Mouse (Mus musculus) naive thymus-derived CD4-positive, alpha-beta T cell, adult 2 months (primary cell): ENCODE measurements around the gene Dgki.

Experiments used
- DNase-seq: peaks from one replicate; pipeline ENCODE4 v3.0.0-alpha.2; 2011; ENCODE audit warnings: low read depth

The Dgki gene

DNA sequence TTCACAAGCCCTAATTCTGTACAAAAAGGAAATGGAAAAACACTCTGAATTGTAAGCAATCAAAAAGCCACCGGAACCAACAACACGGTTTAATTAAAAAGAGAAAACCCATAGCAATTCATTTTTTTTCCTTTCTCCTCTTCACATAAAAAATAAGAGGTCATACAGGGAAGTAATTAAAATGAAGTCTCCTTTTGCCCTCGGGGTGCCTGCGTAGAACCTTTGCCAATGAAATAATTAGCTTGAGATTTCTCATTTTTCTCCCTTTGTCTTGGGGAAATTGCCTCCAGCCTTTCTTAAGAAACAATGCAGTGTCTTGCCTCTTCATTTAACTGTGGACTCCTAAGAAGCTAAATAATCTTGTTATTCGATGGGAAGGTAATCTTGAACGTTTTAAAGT, 388.4 kb downstream of the Dgki start:
- no peak for DNase-seq

DNA sequence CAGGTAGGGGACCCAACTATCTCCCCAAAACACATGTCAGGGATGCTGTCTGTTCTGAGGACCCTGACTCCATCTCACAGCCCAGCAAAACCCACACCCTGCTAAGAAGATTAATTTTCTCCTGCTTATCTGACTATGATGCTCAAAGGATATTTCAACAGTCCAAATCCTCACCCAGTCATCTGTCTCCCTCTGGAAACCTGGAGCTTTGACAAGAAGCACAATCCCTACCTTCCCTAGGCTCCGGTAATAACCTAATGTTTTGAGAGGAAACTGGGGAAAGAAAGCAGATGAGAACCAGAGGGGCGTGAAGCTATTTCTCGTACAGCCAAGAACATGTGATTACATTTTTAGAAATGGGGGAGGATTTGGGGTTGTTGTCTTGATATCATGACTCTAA, 392.8 kb downstream of the Dgki start:
- DNase-seq: no peak

DNA sequence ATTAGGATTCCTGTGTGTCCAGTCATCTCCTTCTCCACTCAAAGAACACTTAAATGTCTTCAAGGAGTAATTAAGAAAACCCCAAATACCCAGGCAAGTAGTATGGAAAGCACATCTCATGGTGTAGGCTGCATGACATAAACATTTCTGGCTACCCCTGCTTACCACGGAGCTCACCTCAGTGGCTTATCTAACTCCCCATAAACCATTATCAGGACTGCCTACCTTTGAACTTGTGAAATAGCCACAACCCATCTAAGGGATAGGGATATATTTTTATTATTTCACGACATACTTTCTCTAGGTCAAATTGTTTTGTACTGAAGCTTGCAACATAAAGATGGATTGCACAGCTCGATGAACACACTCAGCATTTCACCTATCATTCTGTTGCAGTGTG, 394.0 kb downstream of the Dgki start:
- DNase-seq: no peak

DNA sequence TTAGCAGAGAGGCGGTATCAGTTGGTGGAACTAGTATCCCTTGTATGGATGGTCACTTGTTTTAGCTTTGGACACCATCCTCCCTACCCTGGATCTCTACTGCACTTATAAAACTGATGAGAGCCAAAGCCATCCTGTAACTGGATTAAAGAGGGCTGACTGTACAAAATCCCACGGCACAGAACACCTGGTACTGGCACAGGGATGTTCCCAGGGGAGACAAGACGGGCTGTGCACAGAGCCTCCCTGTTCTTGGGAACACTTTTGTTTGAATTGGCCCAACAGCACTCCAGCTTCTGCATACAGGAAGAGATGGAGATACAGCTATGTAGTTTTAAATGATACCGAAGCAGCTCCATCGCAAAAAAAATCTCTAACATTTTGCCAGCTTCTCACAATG, 395.1 kb downstream of the Dgki start:
- DNase-seq: no peak

DNA sequence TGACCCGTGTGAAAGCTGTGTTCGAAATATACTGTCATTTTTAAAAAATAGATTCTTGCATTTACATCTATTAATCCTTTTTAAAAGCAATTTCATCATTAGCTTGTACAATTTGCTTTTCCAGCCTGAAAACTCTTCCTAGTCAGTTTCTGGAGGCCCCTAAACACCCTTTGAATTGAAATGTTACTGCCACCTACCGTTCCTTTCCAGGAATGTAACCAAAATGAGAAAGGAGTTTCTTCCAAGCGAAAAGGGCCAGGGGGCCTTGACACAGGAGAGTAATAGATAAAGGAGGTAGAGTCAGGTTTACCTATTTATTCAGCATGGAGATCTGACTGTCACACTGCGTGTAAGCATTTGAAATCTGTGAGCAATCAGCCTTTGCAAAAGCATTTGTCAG, 396.2 kb downstream of the Dgki start:
- no peak for DNase-seq

DNA sequence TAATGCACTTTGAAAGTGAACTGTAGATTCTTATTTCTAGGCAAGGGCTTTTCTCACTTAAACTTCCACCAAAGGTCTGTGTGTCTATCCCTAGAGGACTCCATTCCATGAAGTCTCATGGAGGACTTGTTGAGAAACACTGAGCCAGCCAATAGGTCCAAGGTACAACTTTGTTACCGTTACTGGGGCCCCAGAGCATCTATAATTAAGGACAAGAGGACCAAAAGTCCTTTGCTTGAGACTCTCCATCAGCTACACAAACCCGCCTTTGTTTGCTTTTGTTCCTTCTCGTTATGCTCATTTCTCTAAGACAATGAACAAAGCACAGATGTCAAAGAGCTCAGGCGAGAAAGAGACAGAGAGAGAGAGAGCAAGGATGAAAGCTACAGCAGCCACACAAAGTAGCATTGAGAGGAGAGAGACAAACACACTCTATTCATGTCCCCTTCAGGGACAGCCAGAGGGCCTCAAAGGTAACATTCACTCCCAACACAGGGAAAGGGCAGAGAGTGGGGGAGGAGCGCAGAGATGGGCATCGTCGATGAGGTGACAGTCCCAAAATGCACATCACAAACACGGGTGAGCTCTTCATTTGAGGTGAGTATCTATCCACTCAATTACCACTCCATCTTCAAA, 396.7 kb downstream of the Dgki start:
- DNase-seq: no peak

DNA sequence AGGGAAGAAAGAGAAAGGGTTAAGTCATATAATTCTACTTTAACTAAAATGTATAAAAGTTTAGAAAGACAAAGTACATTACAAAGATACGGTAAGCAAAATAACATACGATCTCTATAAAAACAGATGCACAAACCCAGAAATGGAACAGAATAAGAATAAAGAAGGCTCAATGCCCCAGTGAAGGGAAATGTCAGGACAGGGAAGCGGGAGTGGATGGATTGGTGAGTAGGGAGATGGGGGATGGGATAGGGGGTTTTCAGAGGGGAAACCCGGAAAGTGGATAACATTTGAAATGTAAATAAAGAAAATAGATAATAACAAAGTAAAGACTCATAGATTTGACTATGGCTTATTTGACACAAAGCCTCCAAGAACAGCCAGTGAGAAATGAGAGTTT, 400.1 kb downstream of the Dgki start:
- no peak for DNase-seq

DNA sequence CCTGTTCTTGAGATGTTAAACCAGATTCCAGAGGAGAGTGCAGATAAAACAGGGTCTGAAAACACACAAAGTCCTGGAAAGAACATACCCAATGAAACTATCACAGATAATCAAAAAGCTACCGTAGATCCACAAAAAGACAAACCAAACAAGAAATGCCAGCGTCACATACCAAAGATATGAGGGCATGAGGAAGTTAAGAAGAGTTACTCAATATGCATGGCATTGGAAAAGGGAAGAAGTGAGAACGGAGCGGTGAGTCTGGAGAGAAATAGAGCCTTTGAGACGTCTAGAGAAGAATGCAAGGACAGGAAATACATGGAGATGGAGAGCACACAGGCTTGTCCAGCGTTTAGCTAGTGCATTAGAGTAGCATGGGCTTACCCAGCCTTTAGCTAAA, 401.6 kb downstream of the Dgki start:
- no peak for DNase-seq

DNA sequence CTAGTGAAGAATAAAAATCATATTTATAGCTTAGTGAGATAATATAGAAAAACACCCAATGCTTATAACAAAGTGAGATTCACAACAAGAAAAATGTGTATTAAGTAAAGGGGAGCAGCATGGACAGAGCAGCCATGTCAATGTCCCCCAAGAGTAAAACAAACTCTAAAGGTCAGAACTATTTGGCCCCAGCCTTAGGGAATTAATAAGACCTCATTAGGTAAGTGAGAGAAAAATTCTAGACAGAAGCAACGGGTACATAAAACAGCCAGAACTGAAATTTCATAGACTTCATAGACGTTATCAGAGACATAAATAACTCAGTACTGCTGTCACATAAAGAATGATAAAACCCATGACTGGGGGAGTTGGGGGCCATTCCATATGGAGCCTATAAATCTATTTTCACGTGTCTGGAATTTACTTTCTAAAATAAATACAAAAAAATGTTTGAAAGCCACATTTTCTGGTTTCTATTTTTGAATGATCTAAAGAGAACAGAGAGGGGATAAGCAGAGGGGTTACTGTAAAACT, 402.3 kb downstream of the Dgki start:
- DNase-seq: no peak

DNA sequence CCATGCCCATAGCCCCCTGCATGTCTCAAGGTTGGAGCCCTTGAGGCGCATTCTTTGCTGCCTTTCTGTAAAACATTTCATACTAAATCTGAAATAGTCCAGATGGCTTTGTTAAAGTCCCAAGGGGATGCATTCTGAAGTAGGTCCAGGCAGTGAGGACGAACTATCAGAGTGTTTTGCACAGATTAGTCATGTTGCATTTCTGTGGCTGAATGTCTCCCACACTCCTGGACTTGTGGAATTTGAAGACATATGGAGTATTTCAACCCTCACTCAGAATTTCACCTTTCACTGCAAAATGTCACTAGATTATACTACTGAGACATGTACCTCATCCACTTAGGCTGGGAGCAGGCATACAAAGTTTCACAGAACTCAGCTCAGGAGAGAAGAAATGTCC, 403.3 kb downstream of the Dgki start:
- DNase-seq: no peak

DNA sequence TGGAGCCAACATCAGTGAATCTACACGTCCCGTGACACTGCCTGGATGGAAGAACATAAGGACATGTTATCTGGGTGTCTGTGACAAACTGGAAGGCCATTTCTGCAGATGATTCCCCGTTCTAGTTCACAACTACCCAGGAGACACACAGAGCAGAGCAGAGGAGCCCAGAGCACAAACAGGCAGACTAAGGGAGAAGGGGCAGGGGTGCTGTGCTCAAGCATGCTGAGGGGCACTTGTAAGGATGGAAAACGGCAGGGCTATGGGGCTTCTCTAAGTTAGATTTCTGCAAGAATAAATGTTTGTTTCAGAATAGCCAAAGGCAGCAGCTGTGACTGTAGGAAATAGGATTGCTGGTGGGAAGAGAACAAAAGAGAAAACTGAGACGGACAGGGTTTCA, 408.2 kb downstream of the Dgki start:
- no peak for DNase-seq

DNA sequence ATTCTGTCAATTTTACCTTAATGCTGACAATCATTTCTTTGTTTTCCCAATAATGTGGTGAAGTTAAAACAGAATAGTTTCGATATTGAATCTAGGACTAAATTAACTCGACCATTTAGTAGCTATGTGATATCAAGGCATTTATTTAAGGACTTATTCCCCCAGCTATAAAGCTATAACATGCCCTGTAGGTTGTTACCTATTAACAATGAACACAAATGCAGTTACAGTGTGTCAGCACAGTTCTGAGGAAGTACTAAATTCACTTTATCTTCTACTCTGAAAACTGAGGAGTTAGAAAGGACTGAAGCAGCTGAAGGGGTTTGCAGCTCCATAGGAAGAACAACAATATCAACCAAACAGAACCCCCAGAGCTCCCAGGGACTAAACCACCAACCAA, 409.2 kb downstream of the Dgki start:
- DNase-seq: no peak

DNA sequence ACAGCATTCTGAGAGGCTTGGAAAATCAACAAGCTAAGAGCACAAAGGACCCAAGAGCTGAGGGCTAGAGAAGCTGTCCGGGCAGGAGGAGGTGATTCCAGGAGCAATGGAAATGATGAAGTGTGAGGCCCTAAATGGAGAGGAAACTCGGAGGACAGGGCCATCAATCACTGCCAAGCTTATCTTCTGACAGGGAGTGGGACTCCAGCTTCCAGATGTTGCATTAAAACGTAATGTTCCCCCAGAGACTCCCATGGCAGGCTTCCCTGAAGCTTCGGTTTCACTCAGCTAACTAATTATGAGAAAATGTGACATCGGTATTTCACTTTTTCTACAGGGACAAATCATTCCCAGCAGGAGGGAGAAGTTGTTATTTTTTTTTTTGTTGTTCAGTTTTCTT, 409.7 kb downstream of the Dgki start:
- DNase-seq: no peak

DNA sequence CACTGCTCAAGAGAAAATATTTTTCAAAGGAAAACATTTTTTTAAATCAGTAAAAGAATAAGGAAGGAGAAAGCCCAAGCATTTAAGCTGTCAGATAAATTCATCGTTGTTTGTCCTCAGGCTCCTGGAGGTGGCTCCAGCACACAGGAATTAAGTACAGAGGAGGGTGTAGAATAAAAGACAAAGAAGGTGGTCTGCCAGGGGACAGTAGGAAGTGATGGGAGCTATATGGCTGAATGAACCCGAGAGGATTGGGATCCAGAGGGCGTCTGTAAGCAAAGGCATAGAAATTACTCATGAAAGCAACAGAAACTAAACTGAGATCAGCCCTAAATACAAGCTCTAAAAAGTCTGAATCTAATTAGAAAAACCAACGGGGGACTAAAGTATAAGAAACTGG, 418.7 kb downstream of the Dgki start:
- no peak for DNase-seq

DNA sequence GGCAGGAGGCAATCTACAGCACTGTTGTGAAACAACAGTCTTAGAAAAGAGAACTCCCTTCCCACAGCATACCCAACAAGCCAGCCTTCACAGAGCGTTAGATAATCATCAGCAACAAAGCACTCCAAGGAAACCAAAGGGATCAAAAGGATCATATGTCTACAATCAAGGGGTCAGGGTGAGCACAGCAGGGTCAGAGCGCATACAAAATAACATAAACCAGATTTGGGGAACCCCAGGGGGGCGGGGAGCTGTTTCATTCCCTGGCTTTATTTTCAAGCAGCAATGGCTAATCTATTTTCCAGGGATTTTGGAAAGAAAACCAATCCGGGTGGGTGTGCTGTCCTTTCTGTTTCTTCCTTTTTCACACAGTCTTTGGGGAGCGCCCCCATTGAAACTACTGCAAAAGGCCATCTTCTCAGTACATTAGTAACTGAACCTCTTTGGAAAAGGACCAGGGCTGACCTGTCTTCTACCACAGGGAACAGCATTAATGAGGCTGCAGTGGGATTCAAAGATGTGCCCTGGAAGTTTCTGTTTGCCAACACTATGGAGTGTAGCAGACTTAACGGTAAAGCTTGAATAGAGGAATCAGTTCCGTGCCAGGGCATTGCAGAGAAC, 419.2 kb downstream of the Dgki start:
- no peak for DNase-seq

DNA sequence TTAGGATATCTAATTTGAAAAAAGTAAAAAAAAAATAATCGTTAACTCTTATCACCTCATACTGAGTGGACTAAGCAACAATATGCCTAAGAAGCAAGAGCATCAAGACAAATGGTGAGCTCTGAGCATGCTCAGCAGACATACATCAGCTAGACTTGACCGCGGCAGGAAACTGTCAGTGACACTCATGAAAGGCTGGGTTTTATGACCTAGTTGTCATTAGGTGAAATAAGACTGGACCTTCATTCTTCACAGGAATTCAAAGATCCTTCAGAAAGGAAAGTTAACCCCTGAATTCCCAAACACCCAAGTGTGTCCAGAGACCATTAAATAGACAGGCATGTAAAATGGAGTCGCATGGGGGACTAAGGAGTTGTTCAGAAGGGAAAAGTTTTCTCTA, 422.6 kb downstream of the Dgki start:
- no peak for DNase-seq

DNA sequence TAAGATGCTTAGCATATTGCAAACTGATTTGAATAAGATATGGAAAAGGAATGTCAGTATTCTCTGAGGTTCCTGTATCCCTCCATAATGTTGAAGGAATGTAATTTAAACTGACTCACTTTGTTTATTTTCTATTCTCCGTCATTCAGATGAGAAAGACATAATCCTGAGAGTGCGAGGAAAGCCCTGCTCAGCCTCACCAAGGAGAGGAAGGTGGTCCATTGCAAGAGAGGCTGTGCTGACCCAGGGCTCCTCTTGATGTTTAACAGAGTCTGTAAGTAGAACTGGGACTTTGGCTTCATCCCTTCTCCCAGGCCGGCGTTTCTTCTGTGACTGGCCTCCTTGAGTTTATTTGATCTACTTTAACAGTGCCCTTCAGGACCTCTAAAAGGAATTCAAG, 423.6 kb downstream of the Dgki start:
- DNase-seq: no peak

DNA sequence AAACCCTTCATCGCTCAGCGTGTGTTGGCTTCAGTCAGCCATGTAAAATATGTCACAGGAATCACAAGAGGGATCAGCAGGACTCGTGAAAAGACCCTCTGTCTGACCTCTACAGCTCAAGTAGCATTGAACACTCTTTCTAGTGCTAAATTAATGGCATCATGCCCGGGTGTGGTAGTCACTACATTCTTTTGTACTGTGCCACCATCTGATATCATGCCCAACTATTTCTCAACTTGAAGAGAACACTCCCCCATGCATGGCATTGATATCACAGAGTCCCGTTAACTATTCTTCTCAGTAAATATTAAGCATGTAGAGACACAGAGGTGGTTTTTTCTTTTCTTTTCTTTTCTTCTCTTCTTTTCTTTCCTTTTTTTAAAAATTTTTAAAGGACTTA, 424.1 kb downstream of the Dgki start:
- no peak for DNase-seq

DNA sequence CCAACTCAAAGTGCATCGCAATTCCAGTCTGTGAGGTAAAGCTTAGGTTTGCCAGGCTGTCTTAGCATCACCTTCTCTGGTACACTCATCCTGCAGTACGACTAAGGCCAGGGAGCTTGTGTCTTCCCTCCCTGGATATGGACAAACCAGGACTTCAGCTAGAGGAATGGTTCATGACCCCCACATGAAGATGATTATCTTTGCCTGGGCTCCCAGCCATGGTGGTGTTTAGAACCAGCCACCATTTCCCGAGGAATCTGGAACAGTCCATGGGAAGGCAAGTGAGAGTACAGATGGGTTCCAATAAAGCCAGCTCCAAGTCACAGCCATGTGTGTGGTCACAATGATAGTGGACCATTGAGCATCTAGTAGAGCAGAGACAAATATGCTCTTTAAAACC, 427.1 kb downstream of the Dgki start:
- DNase-seq: no peak

DNA sequence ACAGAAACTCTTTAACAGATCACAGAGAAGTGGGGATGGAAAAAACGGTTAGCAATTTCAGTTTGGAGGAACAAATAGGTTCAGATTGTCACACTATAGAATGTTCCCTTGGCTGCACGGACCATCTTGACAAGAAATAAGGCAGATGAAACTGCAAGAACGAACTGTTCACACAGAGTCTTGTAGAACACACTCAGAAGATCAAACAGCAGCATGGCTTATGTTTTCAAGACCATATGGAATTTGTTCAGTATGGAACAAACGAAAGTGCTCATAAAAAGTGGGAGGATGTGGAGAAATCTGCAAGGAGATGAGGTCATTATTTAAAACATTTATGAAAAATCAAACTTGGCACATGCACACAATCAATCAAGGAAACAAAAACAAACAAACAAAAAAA, 431.8 kb downstream of the Dgki start:
- no peak for DNase-seq

DNA sequence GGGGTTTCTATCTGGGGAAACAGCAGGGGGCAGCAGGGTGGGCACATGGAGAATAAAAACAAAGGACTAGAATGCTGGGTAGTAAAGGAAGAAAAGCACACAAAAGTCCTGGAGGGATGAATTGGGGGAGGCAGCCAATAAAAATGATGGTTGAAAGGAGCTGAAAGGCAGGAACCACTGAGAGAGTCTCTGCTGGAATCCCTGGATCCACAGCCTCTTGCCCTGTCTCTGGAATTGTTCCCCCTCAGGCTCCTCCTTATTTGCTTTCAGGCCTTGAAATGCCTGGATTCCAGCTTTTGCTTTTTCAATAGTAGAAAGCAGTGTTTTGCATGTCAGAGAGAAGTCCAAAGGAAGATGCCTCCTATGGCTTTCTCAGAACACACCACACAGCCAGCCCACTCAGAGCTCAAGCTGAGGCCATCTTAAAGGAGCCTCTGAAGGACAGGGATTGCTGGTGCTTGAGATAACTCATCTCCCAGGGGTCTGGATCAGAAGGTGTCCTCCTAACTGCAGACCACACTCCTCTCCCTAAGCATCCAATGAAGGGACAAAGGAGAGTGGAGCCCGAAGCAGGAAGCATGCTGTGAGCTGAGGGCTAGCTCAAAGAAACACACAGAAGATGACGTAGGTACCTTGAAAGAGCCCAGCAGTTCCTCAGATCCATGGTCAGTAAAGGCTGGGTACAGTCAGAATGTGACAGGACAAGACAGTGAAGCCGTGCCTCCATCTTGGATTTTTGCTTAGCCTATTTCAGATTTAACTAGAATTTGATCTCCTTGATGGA, 441.5 kb downstream of the Dgki start:
- no peak for DNase-seq

DNA sequence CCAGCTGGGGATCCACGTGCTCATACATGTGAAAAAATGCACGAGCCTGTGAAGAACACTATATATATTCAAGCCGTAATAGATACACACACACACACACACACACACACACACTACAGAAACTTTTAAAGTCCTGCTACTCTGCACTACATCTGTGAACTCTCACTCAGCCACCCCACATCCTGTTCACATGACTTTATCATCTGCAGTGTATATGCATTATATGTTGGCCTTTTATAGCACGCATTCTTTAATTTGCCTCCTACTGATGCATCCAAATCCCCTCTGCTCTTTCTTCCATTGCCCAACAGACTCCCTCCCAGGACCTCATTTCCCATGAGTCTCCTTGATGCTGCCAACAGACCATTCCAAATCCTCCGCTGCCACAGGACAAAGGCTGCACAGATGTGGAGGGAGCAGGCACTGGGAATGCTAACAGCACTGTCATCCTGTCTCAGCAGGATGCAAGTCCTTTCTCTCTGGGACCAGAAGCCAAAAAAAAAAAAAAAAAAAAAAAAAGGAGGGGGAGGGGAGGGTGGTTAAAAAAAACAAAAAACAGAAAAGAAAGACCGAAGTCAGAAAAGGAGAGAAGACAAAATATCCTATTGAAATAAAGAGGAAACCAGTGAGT, 442.2 kb downstream of the Dgki start:
- no peak for DNase-seq
